Mouse (Mus musculus) MEL (cell line): ENCODE results near the gene Ccr1l1. TPM values are rescaled to one million over a fixed set of nuclear protein-coding genes. Genes with fewer than 3 reads are reported as not detected.

Source experiments
- DNase-seq: peaks from one replicate; pipeline ENCODE4 v3.0.0; 2011; ENCODE audit warnings: low read depth, low spot score
- H3K27ac ChIP-seq: 2 replicates; pipeline ENCODE4 v1.5.1; 2012; ENCODE audit warnings: low read depth, mild to moderate bottlenecking, control low read depth, low read length, moderate library complexity; ENCODE audit not compliant: control insufficient read depth
- H3K27me3 ChIP-seq, 2 experiments: fragments of 150-350 bp in 1 of 2; sonication (generic) in 1 of 2; 2 replicates each; pipeline ENCODE4 v1.6.1; 2012; ENCODE audit warnings: low read length in 2 of 2, mild to moderate bottlenecking in 2 of 2, improper control_type of control experiment in 1 of 2, moderate library complexity in 1 of 2; ENCODE audit not compliant: insufficient read depth in 2 of 2, control insufficient read depth in 1 of 2
- H3K36me3 ChIP-seq, 2 experiments: 2 replicates each; pipeline ENCODE4 v1.6.1; 2012 to 2014; ENCODE audit warnings: low read length in 2 of 2, improper control_type of control experiment in 1 of 2, inconsistent platforms in 1 of 2, mild to moderate bottlenecking in 1 of 2; ENCODE audit not compliant: insufficient read depth in 2 of 2, control insufficient read depth in 1 of 2
- H3K4me1 ChIP-seq, 2 experiments: fragments of 150-350 bp in 1 of 2; sonication (generic) in 1 of 2; 2 replicates each; pipeline ENCODE4 v1.6.1; 2012; ENCODE audit warnings: low read length in 2 of 2, improper control_type of control experiment in 1 of 2, mild to moderate bottlenecking in 1 of 2; ENCODE audit not compliant: insufficient read depth in 2 of 2, control insufficient read depth in 1 of 2
- H3K4me3 ChIP-seq, 2 experiments: fragments of 150-350 bp in 1 of 2; sonication (generic) in 1 of 2; 2 replicates each; pipeline ENCODE4 v1.5.1; 2012; ENCODE audit warnings: low read depth in 2 of 2, low read length in 2 of 2, mild to moderate bottlenecking in 2 of 2, moderate library complexity in 2 of 2, control low read depth in 1 of 2, improper control_type of control experiment in 1 of 2; ENCODE audit not compliant: control insufficient read depth in 1 of 2, insufficient read depth in 1 of 2
- H3K79me2 ChIP-seq: 2 replicates; pipeline ENCODE4 v1.6.1; 2012; ENCODE audit warnings: mild to moderate bottlenecking, low read length, moderate library complexity; ENCODE audit not compliant: control insufficient read depth, poor library complexity, insufficient read depth
- H3K9ac ChIP-seq: 2 replicates; pipeline ENCODE4 v1.6.1; 2012; ENCODE audit warnings: low read depth, mild to moderate bottlenecking, control low read depth, low read length, moderate library complexity; ENCODE audit not compliant: control insufficient read depth, poor library complexity, severe bottlenecking
- H3K9me3 ChIP-seq: fragments of 150-350 bp; sonication (generic); replicated peaks from 2 replicates; pipeline ENCODE4 v1.6.1; 2012; ENCODE audit warnings: mild to moderate bottlenecking, low read length, improper control_type of control experiment, moderate library complexity; ENCODE audit not compliant: insufficient read depth
- BHLHE40 ChIP-seq: IDR thresholded peaks from 2 replicates; pipeline ENCODE4 v1.6.1; 2012; ENCODE audit warnings: low read depth, mild to moderate bottlenecking, inconsistent platforms, low read length, improper control_type of control experiment, borderline replicate concordance
- CHD1 ChIP-seq: IDR thresholded peaks from 2 replicates; pipeline ENCODE4 v1.6.1; 2012; ENCODE audit warnings: low read depth, mild to moderate bottlenecking, inconsistent platforms, low read length, improper control_type of control experiment
- CHD2 ChIP-seq: IDR thresholded peaks from 2 replicates; pipeline ENCODE4 v1.6.1; 2011; ENCODE audit warnings: low read length, improper control_type of control experiment
- E2F4 ChIP-seq: IDR thresholded peaks from 2 replicates; pipeline ENCODE4 v1.6.1; 2011; ENCODE audit warnings: low read depth, low read length, improper control_type of control experiment, borderline replicate concordance
- EP300 ChIP-seq, 2 experiments: IDR thresholded peaks; 2 replicates each; pipeline ENCODE4 v1.6.1; 2011; ENCODE audit warnings: improper control_type of control experiment in 2 of 2, low read length in 2 of 2, low read depth in 1 of 2, mild to moderate bottlenecking in 1 of 2
- GABPA ChIP-seq: IDR thresholded peaks from 2 replicates; pipeline ENCODE4 v1.6.1; 2012; ENCODE audit warnings: low read depth, mild to moderate bottlenecking, inconsistent platforms, low read length, improper control_type of control experiment, moderate library complexity
- GATA1 ChIP-seq: IDR thresholded peaks from 2 replicates; pipeline ENCODE4 v1.6.1; 2011; ENCODE audit warnings: low read depth, low read length, improper control_type of control experiment
- HCFC1 ChIP-seq: IDR thresholded peaks from 2 replicates; pipeline ENCODE4 v1.6.1; 2012; ENCODE audit warnings: low read depth, mild to moderate bottlenecking, inconsistent platforms, low read length, improper control_type of control experiment, moderate library complexity
- KAT2A ChIP-seq: conservative IDR thresholded peaks from 2 replicates; pipeline ENCODE4 v1.6.1; 2012; ENCODE audit warnings: low read depth, low read length, improper control_type of control experiment, inconsistent platforms
- MAFK ChIP-seq: IDR thresholded peaks from 2 replicates; pipeline ENCODE4 v1.6.1; 2011; ENCODE audit warnings: low read depth, mild to moderate bottlenecking, low read length, improper control_type of control experiment, borderline replicate concordance
- MXI1 ChIP-seq: IDR thresholded peaks from 2 replicates; pipeline ENCODE4 v1.6.1; 2011; ENCODE audit warnings: mild to moderate bottlenecking, low read depth, low read length, improper control_type of control experiment
- MYC ChIP-seq: IDR thresholded peaks from 2 replicates; pipeline ENCODE4 v1.6.1; 2011; ENCODE audit warnings: low read depth, mild to moderate bottlenecking, low read length, improper control_type of control experiment, moderate library complexity
- NELFE ChIP-seq: IDR thresholded peaks from 2 replicates; pipeline ENCODE4 v1.6.1; 2011; ENCODE audit warnings: low read depth, low read length, improper control_type of control experiment
- POLR2A ChIP-seq, 2 experiments: IDR thresholded peaks; 2 replicates each; pipeline ENCODE4 v1.6.1; 2011 to 2012; ENCODE audit warnings: low read length in 2 of 2, mild to moderate bottlenecking in 2 of 2, control low read depth in 1 of 2, improper control_type of control experiment in 1 of 2, low read depth in 1 of 2, moderate library complexity in 1 of 2; ENCODE audit not compliant: control insufficient read depth in 1 of 2, insufficient read depth in 1 of 2, poor library complexity in 1 of 2
- POLR2AphosphoS2 ChIP-seq: IDR thresholded peaks from 2 replicates; pipeline ENCODE4 v1.6.1; 2011; ENCODE audit warnings: low read length, improper control_type of control experiment
- RAD21 ChIP-seq: IDR thresholded peaks from 2 replicates; pipeline ENCODE4 v1.6.1; 2011; ENCODE audit warnings: mild to moderate bottlenecking, low read depth, low read length, improper control_type of control experiment
- RCOR1 ChIP-seq: IDR thresholded peaks from 2 replicates; pipeline ENCODE4 v1.6.1; 2012; ENCODE audit warnings: low read depth, mild to moderate bottlenecking, inconsistent platforms, low read length, improper control_type of control experiment
- TAL1 ChIP-seq: IDR thresholded peaks from 2 replicates; pipeline ENCODE4 v1.6.1; 2012; ENCODE audit warnings: mild to moderate bottlenecking, inconsistent platforms, low read length, moderate library complexity, mixed read lengths
- TBP ChIP-seq: IDR thresholded peaks from 2 replicates; pipeline ENCODE4 v1.8.0; 2011; ENCODE audit warnings: low read depth, low read length, improper control_type of control experiment
- TCF12 ChIP-seq: IDR thresholded peaks from 2 replicates; pipeline ENCODE4 v1.6.1; 2014; ENCODE audit warnings: low read depth, mild to moderate bottlenecking, inconsistent platforms, low read length, improper control_type of control experiment, moderate library complexity
- UBTF ChIP-seq: IDR thresholded peaks from 2 replicates; pipeline ENCODE4 v1.6.1; 2012; ENCODE audit warnings: low read depth, mild to moderate bottlenecking, inconsistent platforms, low read length, improper control_type of control experiment, moderate library complexity, borderline replicate concordance; ENCODE audit not compliant: insufficient read depth
- USF1 ChIP-seq: IDR thresholded peaks from 2 replicates; pipeline ENCODE4 v1.6.1; 2014; ENCODE audit warnings: low read depth, mild to moderate bottlenecking, inconsistent platforms, low read length, improper control_type of control experiment, moderate library complexity
- ZC3H11A ChIP-seq: IDR thresholded peaks from 2 replicates; pipeline ENCODE4 v1.6.1; 2012; ENCODE audit warnings: low read depth, mild to moderate bottlenecking, inconsistent platforms, low read length, improper control_type of control experiment
- ZNF384 ChIP-seq: IDR thresholded peaks from 2 replicates; pipeline ENCODE4 v1.6.1; 2012; ENCODE audit warnings: low read depth, mild to moderate bottlenecking, inconsistent platforms, low read length, improper control_type of control experiment
- polyA plus RNA-seq, 2 experiments: library from polyadenylated mRNA; stranded (reverse) in 1 of 2; unstranded in 1 of 2; fragments of >175 nt in 1 of 2; fragments of >200 nt in 1 of 2; gene quantifications; 2 replicates each; pipeline versions ENCODE4 v1.2.1 to v1.2.4; 2012; ENCODE audit warnings: low replicate concordance in 2 of 2, low read depth in 1 of 2; ENCODE audit not compliant: insufficient read length in 2 of 2, insufficient read depth in 1 of 2, missing spikeins in 1 of 2
- total RNA-seq: library from RNA; depleted of rRNA; stranded (reverse); fragments of 300-350 nt; gene quantifications from 2 replicates; pipeline ENCODE4 v1.2.3, GENCODE M21; 2012

The Ccr1l1 gene
- total and polyA plus RNA-seq, 3 experiments = not detected

DNA sequence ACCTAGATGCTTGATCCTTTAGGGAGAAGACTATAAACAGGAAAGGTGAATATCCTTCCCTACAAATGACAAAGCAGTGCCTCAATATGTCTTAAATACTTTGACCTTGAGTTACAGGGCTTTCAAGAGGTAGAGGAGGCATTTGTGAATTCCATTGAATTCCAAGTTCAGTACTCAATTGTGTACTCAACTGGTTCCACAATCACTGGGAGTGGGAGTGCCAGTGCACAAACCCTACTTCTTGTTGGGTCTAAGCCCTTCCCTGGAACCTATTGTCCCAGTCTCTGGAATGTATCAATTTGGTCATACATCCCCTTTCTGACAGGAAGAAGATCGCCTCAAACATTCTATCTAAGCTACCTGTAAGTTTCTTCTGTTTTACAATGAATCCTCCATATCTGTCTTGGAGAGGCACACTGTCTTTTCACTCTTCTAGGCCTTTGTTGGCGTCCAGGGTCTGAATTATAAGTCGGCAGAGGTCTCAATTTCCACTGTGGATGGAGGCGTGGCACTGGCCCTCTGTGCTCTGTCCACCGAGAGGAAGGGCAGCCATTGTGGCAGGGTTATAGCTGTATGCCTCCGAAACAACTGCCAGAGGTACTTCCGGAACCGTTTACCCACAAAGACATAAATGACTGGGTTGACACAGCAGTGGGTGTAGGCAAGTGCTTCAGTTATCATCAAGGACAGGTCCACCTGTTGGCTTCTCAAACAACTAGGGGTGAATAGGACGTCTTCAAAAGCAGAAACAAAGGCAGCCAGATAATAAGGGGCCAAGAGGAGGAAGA is 1.1 kb downstream of the Ccr1l1 start:
- DNase-seq = no peak
- Histone ChIP-seq H3K27ac (no peak overlapping the region), H3K79me2 (no peaks in the 10 kb centered on the region), H3K9ac (no peak overlapping the region), H3K36me3 (peaks cover 0 to 9% of the 10 kb centered on the region in 2 experiments; a peak in 2 of 4 replicates), H3K27me3 (no peaks in the 10 kb centered on the region; a peak in 2 of 4 replicates), H3K4me3 (no peak overlapping the region), H3K9me3 (no peaks in the 10 kb centered on the region), H3K4me1 (peaks cover 6 to 9% of the 10 kb centered on the region in 2 experiments)
- TF ChIP-seq BHLHE40 = no peak
- no peak for TF ChIP-seq GABPA
- no peak for TF ChIP-seq NELFE
- no peak for TF ChIP-seq TBP
- TF ChIP-seq HCFC1 = no peak
- TF ChIP-seq USF1 = no peak
- TF ChIP-seq CHD1 = no peak
- no peak for TF ChIP-seq MYC
- no peak for TF ChIP-seq TAL1
- no peak for TF ChIP-seq MXI1
- no peak for TF ChIP-seq TCF12
- TF ChIP-seq EP300 (IDR thresholded peaks at IDR 0.05; ENCODE audit: low read depth in 1 of 2, low read length in 2 of 2) = no peak
- TF ChIP-seq UBTF = no peak
- no peak for TF ChIP-seq GATA1
- no peak for TF ChIP-seq MAFK
- no peak for TF ChIP-seq CHD2
- TF ChIP-seq KAT2A = no peak
- no peak for TF ChIP-seq POLR2AphosphoS2

DNA sequence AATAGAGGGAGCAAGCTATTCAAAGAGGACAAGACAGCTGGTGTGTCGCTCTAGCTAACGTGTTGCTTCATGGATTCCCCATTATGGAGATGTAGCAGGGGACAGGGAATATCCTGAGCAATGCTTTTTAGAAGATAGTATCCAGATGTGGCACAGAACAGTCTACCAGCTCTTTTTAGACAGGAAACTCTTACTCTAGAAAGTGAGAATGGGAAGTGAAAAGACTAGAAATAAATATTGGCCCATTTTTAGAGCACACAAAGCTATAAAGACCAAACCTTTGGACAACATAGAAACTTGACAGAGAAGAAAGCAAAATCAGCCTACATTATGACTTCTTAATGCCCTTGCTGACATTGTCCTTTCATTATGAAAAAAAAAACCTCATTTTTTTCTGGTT is 2.6 kb downstream of the Ccr1l1 start:
- no peaks in the 10 kb centered on the region; a peak in 2 of 4 replicates for H3K27me3 ChIP-seq
- H3K4me3 ChIP-seq = no peak overlapping the region
- H3K4me1 ChIP-seq = no peaks in the 10 kb centered on the region
- TF ChIP-seq ZC3H11A (no peak), RCOR1 (no peak), RAD21 (no peak), E2F4 (no peak), USF1 (no peak), ZNF384 (no peak), POLR2A (IDR thresholded peaks at IDR 0.05; ENCODE audit: control insufficient read depth in 1 of 2, insufficient read depth in 1 of 2, low read depth in 1 of 2, low read length in 2 of 2, poor library complexity in 1 of 2) (no peak), GATA1 (no peak), MXI1 (no peak)
- H3K36me3 ChIP-seq = no peaks in the 10 kb centered on the region
- H3K9me3 ChIP-seq = no peaks in the 10 kb centered on the region
- H3K9ac ChIP-seq = no peak overlapping the region
- no peak overlapping the region for H3K27ac ChIP-seq
- DNase-seq = no peak
- H3K79me2 ChIP-seq = no peaks in the 10 kb centered on the region
